Comparison of ENCODE assay signal across 8 mouse cellular contexts in the genomic region with DNA sequence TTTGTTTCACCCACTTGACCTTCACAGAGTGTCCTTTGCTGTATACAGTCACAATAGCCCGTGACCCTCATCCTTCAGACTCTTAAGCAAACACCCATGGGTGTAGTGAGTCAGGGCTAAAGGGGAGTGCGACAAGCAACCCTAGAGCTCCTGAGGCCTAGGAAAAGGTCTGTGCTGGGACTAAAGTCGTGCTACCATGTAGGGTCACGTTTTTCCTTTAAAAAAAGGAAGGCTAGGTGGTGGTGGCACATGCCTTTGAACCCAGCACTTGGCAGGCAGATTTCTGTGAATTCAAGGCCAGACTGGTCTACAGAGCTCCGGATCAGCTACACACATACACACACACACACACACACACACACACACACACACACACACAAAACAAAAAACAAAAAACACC. TPM values are rescaled to one million over a fixed set of nuclear protein-coding genes. Genes with fewer than 3 reads are reported as not detected.
DNase-seq lines count a peak whose midpoint lies in the region; ATAC-seq and TF ChIP-seq lines count a peak whose summit lies in the region.

No protein-coding gene starts in this region.

- ATAC-seq in heart, postnatal 0 days (ENCODE audit: insufficient read depth, low read depth), result no peak
- peak; percentile 3 for ATAC-seq in hindbrain, embryonic 13.5 days (ENCODE audit: low FRiP score)
- ATAC-seq in midbrain, embryonic 16.5 days, result peak; percentile 8

- H3K4me3 ChIP-seq in heart, postnatal 0 days (ENCODE audit: low read depth, low read length), result peak overlapping the region; percentile 80
- peak overlapping the region; percentile 86 for H3K4me3 ChIP-seq in hindbrain, embryonic 13.5 days
- H3K4me3 ChIP-seq in midbrain, embryonic 16.5 days (ENCODE audit: low read depth, low read length), result peak overlapping the region; percentile 88

- no peaks in the 10 kb centered on the region for H3K27me3 ChIP-seq in heart, postnatal 0 days (ENCODE audit: control insufficient read depth, insufficient read depth, low read length)
- no peaks in the 10 kb centered on the region for H3K27me3 ChIP-seq in hindbrain, embryonic 13.5 days
- H3K27me3 ChIP-seq in midbrain, embryonic 16.5 days (ENCODE audit: control insufficient read depth, insufficient read depth, low read depth, low read length), result no peaks in the 10 kb centered on the region

- H3K9me3 ChIP-seq in heart, postnatal 0 days (replicated peaks; ENCODE audit: control insufficient read depth, low read length), result no peaks in the 10 kb centered on the region
- H3K9me3 ChIP-seq in hindbrain, embryonic 13.5 days, result no peaks in the 10 kb centered on the region
- H3K9me3 ChIP-seq in midbrain, embryonic 16.5 days (replicated peaks; ENCODE audit: control insufficient read depth, low read length, poor library complexity, severe bottlenecking), result no peaks in the 10 kb centered on the region

- peaks cover 20% of the 10 kb centered on the region for H3K4me1 ChIP-seq in heart, postnatal 0 days (ENCODE audit: control insufficient read depth, insufficient read depth)
- peaks cover 41% of the 10 kb centered on the region for H3K4me1 ChIP-seq in hindbrain, embryonic 13.5 days (replicated peaks)
- peaks cover 18% of the 10 kb centered on the region for H3K4me1 ChIP-seq in midbrain, embryonic 16.5 days (ENCODE audit: control insufficient read depth, insufficient read depth, low read length)

- no peak for TF ChIP-seq EP300 in heart, postnatal 0 days (IDR thresholded peaks at IDR 0.05; ENCODE audit: low read depth)

- no peak for TF ChIP-seq CTCF in heart, postnatal 0 days (IDR thresholded peaks at IDR 0.05; ENCODE audit: low read depth)

- no peak for DNase-seq in heart, postnatal 0 days (ENCODE audit: low spot score)
- DNase-seq in heart, postnatal 4 days, result no peak
- peak; percentile 19 for DNase-seq in MN1 (ENCODE audit: low spot score)
- no peak for DNase-seq in urinary bladder, postnatal 25 days (ENCODE audit: low spot score)
- no peak for DNase-seq in ovary, adult 18-20 months (ENCODE audit: low spot score)
- DNase-seq in adrenal gland, adult 2 months, result no peak

- peak overlapping the region; percentile 95 for H3K4me2 ChIP-seq in heart, postnatal 0 days (ENCODE audit: low read depth, low read length)
- peak overlapping the region; percentile 84 for H3K4me2 ChIP-seq in hindbrain, embryonic 13.5 days
- H3K4me2 ChIP-seq in midbrain, embryonic 16.5 days (ENCODE audit: low read length), result peak overlapping the region; percentile 79

- peak overlapping the region; percentile 66 for H3K9ac ChIP-seq in heart, postnatal 0 days (replicated peaks; ENCODE audit: low read depth, low read length)
- H3K9ac ChIP-seq in hindbrain, embryonic 13.5 days, result peak overlapping the region; percentile 80
- peak overlapping the region; percentile 84 for H3K9ac ChIP-seq in midbrain, embryonic 16.5 days (ENCODE audit: low read depth, low read length)

- 0 out of 2 replicates have a peak, but pooled peaks cover 6% of the 10 kb centered on the region for H3K36me3 ChIP-seq in heart, postnatal 0 days (replicated peaks; ENCODE audit: control insufficient read depth, insufficient read depth, low read length)
- peaks cover 19% of the 10 kb centered on the region; the same call in 1 of the 2 replicates for H3K36me3 ChIP-seq in hindbrain, embryonic 13.5 days
- H3K36me3 ChIP-seq in midbrain, embryonic 16.5 days (ENCODE audit: control insufficient read depth, insufficient read depth, low read length), result no peaks in the 10 kb centered on the region

- WGBS in heart, postnatal 0 days, result 14% methylated on average over 5 of the region's 5 CpGs
- WGBS in hindbrain, embryonic 13.5 days, result 27% methylated on average over 5 of the region's 5 CpGs
- 26% methylated on average over 5 of the region's 5 CpGs for WGBS in midbrain, embryonic 16.5 days

- H3K27ac ChIP-seq in heart, postnatal 0 days (ENCODE audit: low read depth), result peak overlapping the region; percentile 90
- peak overlapping the region; percentile 83 for H3K27ac ChIP-seq in hindbrain, embryonic 13.5 days
- peak overlapping the region; percentile 83 for H3K27ac ChIP-seq in midbrain, embryonic 16.5 days (ENCODE audit: low read length)

RNA-seq across cellular contexts. Expression of a gene that starts 0.9 kb away (rescaled TPM):
- 35.0 and 40.7 TPM in 2 replicates for total RNA-seq in heart, postnatal 0 days (2014; rRNA removed; ENCODE audit: low replicate concordance)
- 6.7 and 7.1 TPM in 2 replicates for polyA plus RNA-seq in heart, postnatal 0 days (2015; fragmentation: Nextera tagmentation; extraction: Ambion mirVana)
- 10 to 100 TPM; 47.8 to 51.5 TPM for total RNA-seq in heart, postnatal 4 days (2021)
- 16.4 and 18.5 TPM in 2 replicates for polyA plus RNA-seq in hindbrain, embryonic 13.5 days (2015; fragmentation: Nextera tagmentation; extraction: Ambion mirVana)
- 15.5 and 17.2 TPM in 2 replicates for polyA plus RNA-seq in midbrain, embryonic 16.5 days (2015; fragmentation: Nextera tagmentation; extraction: Ambion mirVana)
- total RNA-seq in adrenal gland, adult 2 months (2021), result 10 to 100 TPM; 32.6 to 34.1 TPM
- 19.2 and 24.3 TPM in 2 replicates for polyA plus RNA-seq in adrenal gland, adult 2 months (2012; rRNA removed)

RNA-seq across cellular contexts. Expression of a gene that starts 1.1 kb away (rescaled TPM):
- 50.6 and 53.9 TPM in 2 replicates for total RNA-seq in heart, postnatal 0 days (2014; rRNA removed; ENCODE audit: low replicate concordance)
- 58.3 and 64.3 TPM in 2 replicates for polyA plus RNA-seq in heart, postnatal 0 days (2015; fragmentation: Nextera tagmentation; extraction: Ambion mirVana)
- total RNA-seq in heart, postnatal 4 days (2021), result 10 to 100 TPM; 81.3 to 82.0 TPM
- 58.2 and 58.7 TPM in 2 replicates for polyA plus RNA-seq in hindbrain, embryonic 13.5 days (2015; fragmentation: Nextera tagmentation; extraction: Ambion mirVana)
- 65.7 and 67.9 TPM in 2 replicates for polyA plus RNA-seq in midbrain, embryonic 16.5 days (2015; fragmentation: Nextera tagmentation; extraction: Ambion mirVana)
- 10 to 100 TPM; 12.7 to 19.5 TPM for total RNA-seq in adrenal gland, adult 2 months (2021)
- polyA plus RNA-seq in adrenal gland, adult 2 months (2012; rRNA removed), result 3.7 and 4.7 TPM in 2 replicates

Comparison
In these comparisons a context has a peak if more than half of its experiments do, and no peak if none do; other contexts are left out.
1. RNA of a gene that starts 1.1 kb away (polyA plus RNA-seq): 65.7 to 67.9 TPM in midbrain, embryonic 16.5 days, 58.3 to 64.3 TPM in heart, postnatal 0 days and 58.2 to 58.7 TPM in hindbrain, embryonic 13.5 days; 3.7 to 4.7 TPM in adrenal gland, adult 2 months; every median in the first group is over 10 times any median in the second.
2. Peak in every context shown above with its lines, with median percentiles within 50 percentile points of each other: H3K27ac ChIP-seq, H3K4me2 ChIP-seq, H3K4me3 ChIP-seq and H3K9ac ChIP-seq.